Mouse (Mus musculus): ENCODE results near the gene Zfp619.
"Not testable (repeated sequence)": the region's sequence is repeated elsewhere in the genome, so short reads cannot be mapped to it uniquely, and the experiment has no call there.

GRCm38 (mm10) chr7:39586834-39587233 lies 69.3 kb downstream of the Zfp619 start:
- TF ChIP-seq CTCF, EP300 (IDR thresholded peaks at IDR 0.05): not testable (repeated sequence)

Measured in lung, postnatal 0 days (tissue).